Mouse (Mus musculus) brain, embryonic 14.5 days (tissue): ENCODE measurements around the gene Yju2.

Experiments used
- CTCF ChIP-seq: fragments of 200-500 bp; IDR thresholded peaks from 2 replicates; pipeline ENCODE4 v1.5.1; 2012; ENCODE audit warnings: inconsistent platforms, mild to moderate bottlenecking, moderate library complexity, borderline replicate concordance; ENCODE audit not compliant: insufficient read depth, insufficient read length; ENCODE audit errors: extremely low read depth
- POLR2A ChIP-seq: fragments of 200-500 bp; IDR thresholded peaks from 2 replicates; pipeline ENCODE4 v1.6.1; 2012; ENCODE audit warnings: mild to moderate bottlenecking, inconsistent platforms, borderline replicate concordance; ENCODE audit not compliant: poor library complexity, insufficient read depth, insufficient read length, severe bottlenecking; ENCODE audit errors: extremely low read depth

GRCm38 (mm10) chr17:55948647-55949046 is 10.3 kb upstream of the Yju2 start:
- no peak for TF ChIP-seq POLR2A
- TF ChIP-seq CTCF: no peak
